Mouse (Mus musculus) MEL (cell line): ENCODE measurements around the gene Llcfc1.

Experiments used
- CTCF ChIP-seq, 3 experiments: IDR thresholded peaks in 2 of 3; conservative IDR thresholded peaks in 1 of 3; 2 replicates each; pipeline ENCODE4 v1.5.1; 2011 to 2012; ENCODE audit warnings: low read length in 3 of 3, low read depth in 2 of 3, mild to moderate bottlenecking in 2 of 3, improper control_type of control experiment in 1 of 3, inconsistent platforms in 1 of 3, mixed read lengths in 1 of 3, moderate library complexity in 1 of 3; ENCODE audit not compliant: control insufficient read depth in 1 of 3, insufficient read depth in 1 of 3, poor library complexity in 1 of 3, severe bottlenecking in 1 of 3
- POLR2A ChIP-seq, 2 experiments: IDR thresholded peaks; 2 replicates each; pipeline ENCODE4 v1.6.1; 2011 to 2012; ENCODE audit warnings: low read length in 2 of 2, mild to moderate bottlenecking in 2 of 2, control low read depth in 1 of 2, improper control_type of control experiment in 1 of 2, low read depth in 1 of 2, moderate library complexity in 1 of 2; ENCODE audit not compliant: control insufficient read depth in 1 of 2, insufficient read depth in 1 of 2, poor library complexity in 1 of 2

DNA sequence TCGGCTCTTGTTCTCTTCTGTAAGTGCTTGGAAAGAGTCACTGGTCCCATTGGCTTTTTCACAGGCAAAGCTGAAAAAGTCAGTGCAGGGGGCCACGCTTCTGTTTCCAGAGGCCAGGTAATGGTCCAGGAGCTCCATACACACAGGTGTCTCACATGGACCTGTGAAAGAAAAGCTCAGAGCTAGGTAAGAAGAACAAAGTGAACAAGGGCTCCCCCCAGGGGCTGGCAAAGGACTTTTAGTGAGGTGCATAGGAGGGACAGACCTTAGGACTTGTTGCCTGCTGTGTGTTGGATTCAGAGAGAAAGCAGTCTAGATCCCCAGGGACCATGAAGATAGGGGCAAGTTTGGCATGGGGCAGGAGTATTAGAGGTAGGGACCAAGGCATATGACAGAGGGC, 18.7 kb downstream of the Llcfc1 start:
- peak; percentile 40 to 62 (median 44) for TF ChIP-seq CTCF (IDR thresholded peaks at IDR 0.05 in 2 of 3, conservative IDR thresholded peaks at IDR 0.05 in 1 of 3; ENCODE audit: control insufficient read depth in 1 of 3, insufficient read depth in 1 of 3, low read depth in 2 of 3, low read length in 3 of 3, poor library complexity in 1 of 3, severe bottlenecking in 1 of 3)
- TF ChIP-seq POLR2A (IDR thresholded peaks at IDR 0.05; ENCODE audit: control insufficient read depth in 1 of 2, insufficient read depth in 1 of 2, low read depth in 1 of 2, low read length in 2 of 2, poor library complexity in 1 of 2) = no peak
